Mouse (Mus musculus): ENCODE results near the gene C9orf72.

- no peak for TF ChIP-seq POLR2A (IDR thresholded peaks at IDR 0.05; ENCODE audit: borderline replicate concordance, extremely low read depth, insufficient read depth, insufficient read length, poor library complexity, severe bottlenecking)
- no peak for TF ChIP-seq CTCF (IDR thresholded peaks at IDR 0.05; ENCODE audit: borderline replicate concordance, extremely low read depth, insufficient read depth, insufficient read length)
Observed at GRCm38 (mm10) chr4:35157815-35158214, 68.2 kb downstream of the C9orf72 start.

Measured in brain, embryonic 14.5 days (tissue).